Mouse (Mus musculus): Measurements from ENCODE around the gene Zfp53. TPM values are rescaled to one million over a fixed set of nuclear protein-coding genes. Genes with fewer than 3 reads are reported as not detected.

The Zfp53 gene
- polyA plus RNA-seq, 1 experiment from 2014 or later, result 3.5 TPM

DNA sequence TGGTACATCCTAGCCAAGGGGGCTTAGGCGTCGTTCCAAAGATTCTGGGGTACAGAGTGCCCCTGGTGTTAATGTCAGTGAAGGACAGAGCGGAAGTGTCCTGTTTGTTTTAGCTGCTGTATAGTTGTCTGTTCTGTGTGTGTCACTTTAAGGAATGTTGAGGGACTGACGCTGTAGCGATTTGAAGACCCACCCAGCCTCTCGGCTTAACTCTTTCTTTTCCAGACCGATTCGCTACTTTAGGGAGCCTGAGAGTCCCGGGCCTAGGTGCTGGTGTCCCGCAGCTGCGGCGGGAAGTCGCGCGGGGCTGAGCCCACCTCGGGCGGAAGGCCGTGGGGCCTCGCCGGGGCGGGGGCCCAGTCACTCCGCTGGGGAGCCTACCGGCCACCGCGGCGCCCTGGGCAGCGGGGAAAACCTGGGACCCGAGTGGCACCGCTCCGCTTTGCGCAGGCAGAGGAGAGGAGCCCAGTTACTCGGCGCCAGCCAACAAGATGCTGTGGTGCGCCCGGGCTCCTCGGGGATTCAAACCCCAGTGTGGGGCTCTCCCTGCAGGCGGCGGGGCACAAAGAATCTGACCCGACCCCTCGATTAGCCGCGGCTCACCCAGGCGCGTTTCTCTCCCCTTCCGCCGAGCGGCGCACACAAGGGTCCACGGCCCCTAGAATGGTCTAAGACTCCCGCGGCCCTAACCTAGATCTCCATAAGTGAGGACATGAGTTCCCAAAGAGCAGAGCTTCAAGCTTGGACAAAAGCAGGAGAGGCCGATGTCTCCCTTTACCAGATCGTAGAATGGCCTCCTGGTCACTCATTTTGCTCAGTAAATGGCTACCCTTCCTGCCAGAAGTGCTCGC lies 43.5 kb downstream of the Zfp53 start:
- peak; percentile 78 for ATAC-seq
- H3K27ac ChIP-seq (ENCODE audit: low read depth), result peak overlapping the region; percentile 93
- H3K9ac ChIP-seq (replicated peaks), result peak overlapping the region; percentile 94
- no peaks in the 10 kb centered on the region for H3K36me3 ChIP-seq (replicated peaks; ENCODE audit: insufficient read depth, low read length)
- H3K27me3 ChIP-seq (ENCODE audit: insufficient read depth, low read length), result no peaks in the 10 kb centered on the region
- TF ChIP-seq CTCF (IDR thresholded peaks at IDR 0.05; ENCODE audit: low read depth) (peak; percentile 42), EP300 (IDR thresholded peaks at IDR 0.05; ENCODE audit: low read depth) (no peak)
- peaks cover 26% of the 10 kb centered on the region for H3K4me1 ChIP-seq (ENCODE audit: insufficient read depth)
- WGBS (ENCODE audit: insufficient replicate concordance), result under 1% methylated on average over 54 of the region's 54 CpGs
- peak overlapping the region; percentile 70 for H3K4me3 ChIP-seq (ENCODE audit: low read depth, low read length)
- DNase-seq, result peak; percentile 68
- H3K4me2 ChIP-seq (ENCODE audit: low read depth, low read length), result peak overlapping the region; percentile 77
- H3K9me3 ChIP-seq (ENCODE audit: low read length), result no peaks in the 10 kb centered on the region

GRCm38 (mm10) chr17:21533961-21534360 lies 45.2 kb downstream of the Zfp53 start:
- Histone ChIP-seq H3K4me1 (ENCODE audit: insufficient read depth) (peaks cover 26% of the 10 kb centered on the region), H3K9ac (replicated peaks) (no peak overlapping the region), H3K4me3 (ENCODE audit: low read depth, low read length) (no peak overlapping the region), H3K27me3 (ENCODE audit: insufficient read depth, low read length) (no peaks in the 10 kb centered on the region), H3K9me3 (ENCODE audit: low read length) (no peaks in the 10 kb centered on the region), H3K27ac (ENCODE audit: low read depth) (0 out of 2 replicates have a peak overlapping the region, but pooled peaks have one; percentile 7), H3K36me3 (replicated peaks; ENCODE audit: insufficient read depth, low read length) (no peaks in the 10 kb centered on the region), H3K4me2 (ENCODE audit: low read depth, low read length) (no peak overlapping the region)
- 80% methylated on average over 1 of the region's 1 CpGs for WGBS (ENCODE audit: insufficient replicate concordance)
- TF ChIP-seq EP300 (IDR thresholded peaks at IDR 0.05; ENCODE audit: low read depth), result no peak
- TF ChIP-seq CTCF (IDR thresholded peaks at IDR 0.05; ENCODE audit: low read depth), result no peak
- ATAC-seq (no peak), DNase-seq (no peak)

- Histone ChIP-seq H3K9ac (replicated peaks) (no peak overlapping the region), H3K4me1 (ENCODE audit: insufficient read depth) (peaks cover 26% of the 10 kb centered on the region), H3K4me3 (ENCODE audit: low read depth, low read length) (no peak overlapping the region), H3K4me2 (ENCODE audit: low read depth, low read length) (peak overlapping the region; percentile 90), H3K36me3 (replicated peaks; ENCODE audit: insufficient read depth, low read length) (no peaks in the 10 kb centered on the region), H3K9me3 (ENCODE audit: low read length) (no peaks in the 10 kb centered on the region), H3K27ac (ENCODE audit: low read depth) (peak overlapping the region; percentile 69), H3K27me3 (ENCODE audit: insufficient read depth, low read length) (no peaks in the 10 kb centered on the region)
- TF ChIP-seq EP300 (IDR thresholded peaks at IDR 0.05; ENCODE audit: low read depth) (no peak), CTCF (IDR thresholded peaks at IDR 0.05; ENCODE audit: low read depth) (peak; percentile 87)
- WGBS (ENCODE audit: insufficient replicate concordance), result 9% methylated on average over 4 of the region's 4 CpGs
- ATAC-seq (peak; percentile 52), DNase-seq (no peak)
Measured at GRCm38 (mm10) chr17:21534460-21535095, 45.8 kb downstream of the Zfp53 start.

DNA sequence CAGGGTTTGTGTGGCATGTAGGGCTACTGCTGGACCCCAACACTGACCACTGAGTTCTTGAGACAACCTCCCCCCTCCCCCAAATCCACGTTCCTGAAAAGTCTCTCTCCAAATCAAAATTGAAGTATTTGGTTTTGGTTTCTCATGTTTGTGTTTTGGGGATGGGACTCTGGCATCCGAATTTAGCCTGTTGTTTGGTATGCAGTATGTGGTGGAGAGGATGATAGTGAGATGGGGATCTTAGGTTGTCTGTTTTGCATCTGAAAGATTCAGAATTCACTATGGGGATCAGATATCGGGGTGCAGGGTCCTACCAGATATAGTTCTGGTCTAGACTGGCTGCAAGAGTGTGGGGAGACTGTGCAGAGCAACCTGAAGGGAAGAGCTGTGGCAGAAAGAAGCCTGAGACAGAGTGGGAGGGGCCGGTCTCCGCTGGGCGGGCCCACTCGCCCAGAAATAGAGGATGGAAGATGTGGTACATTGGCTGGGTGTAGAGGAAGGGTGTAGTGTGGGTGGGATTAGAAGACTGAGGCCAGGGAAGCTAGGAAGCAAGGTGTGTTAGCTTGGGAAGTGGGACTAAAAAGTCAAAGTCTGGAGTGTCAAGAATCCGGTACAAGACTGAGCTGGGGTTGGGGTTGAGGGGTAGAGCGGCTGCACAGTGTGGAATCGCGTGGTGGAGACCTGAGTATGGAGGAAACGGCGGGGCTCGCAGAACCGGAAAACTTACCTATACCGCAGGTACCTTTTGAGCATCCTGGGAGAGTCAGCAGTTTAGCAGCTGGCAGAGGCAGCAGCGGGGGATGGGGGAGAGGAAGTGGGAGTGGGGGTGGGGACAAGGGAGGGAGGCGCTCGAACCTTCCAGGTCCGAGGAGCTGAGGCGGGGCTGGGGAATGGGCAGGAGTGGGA lies 46.6 kb downstream of the Zfp53 start, which contains the start of gene Zfp52:
TSS of gene Zfp52 (plus strand) at position 444 of the 906 bp plus-strand sequence.
- peaks cover 26% of the 10 kb centered on the region for H3K4me1 ChIP-seq (ENCODE audit: insufficient read depth)
- TF ChIP-seq EP300 (IDR thresholded peaks at IDR 0.05; ENCODE audit: low read depth) (no peak), CTCF (IDR thresholded peaks at IDR 0.05; ENCODE audit: low read depth) (no peak)

DNA sequence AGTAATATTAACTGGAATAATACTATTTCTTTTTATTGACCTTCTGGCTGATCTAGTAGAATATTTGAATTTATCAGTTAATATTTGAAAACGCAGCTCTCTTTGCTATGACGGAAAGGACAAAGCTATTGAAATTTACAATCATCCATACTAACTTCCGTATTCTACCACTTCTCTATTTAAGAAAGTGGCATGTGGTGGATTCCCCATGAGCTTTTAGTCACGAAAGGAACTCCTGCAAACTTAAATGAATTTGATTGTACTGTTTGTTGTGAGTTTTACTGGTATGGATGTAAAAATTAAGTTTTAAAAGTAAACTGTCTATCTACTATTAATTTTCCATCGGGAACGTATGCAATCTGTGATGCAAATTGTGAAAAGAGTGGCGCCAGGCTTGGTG lies 47.3 kb downstream of the Zfp53 start:
- Histone ChIP-seq H3K4me3 (ENCODE audit: low read depth, low read length) (peak overlapping the region; percentile 62), H3K4me1 (ENCODE audit: insufficient read depth) (peaks cover 26% of the 10 kb centered on the region), H3K4me2 (ENCODE audit: low read depth, low read length) (peak overlapping the region; percentile 90), H3K9ac (replicated peaks) (peak overlapping the region; percentile 68), H3K36me3 (replicated peaks; ENCODE audit: insufficient read depth, low read length) (no peaks in the 10 kb centered on the region), H3K9me3 (ENCODE audit: low read length) (no peaks in the 10 kb centered on the region), H3K27me3 (ENCODE audit: insufficient read depth, low read length) (no peaks in the 10 kb centered on the region), H3K27ac (ENCODE audit: low read depth) (peak overlapping the region; percentile 69; the same call in 1 of the 2 replicates)
- WGBS (ENCODE audit: insufficient replicate concordance), result 18% methylated on average over 7 of the region's 7 CpGs
- DNase-seq (no peak), ATAC-seq (no peak)
- TF ChIP-seq EP300 (IDR thresholded peaks at IDR 0.05; ENCODE audit: low read depth) (no peak), CTCF (IDR thresholded peaks at IDR 0.05; ENCODE audit: low read depth) (no peak)

More for the DNA sequence above, 46.6 kb downstream of the Zfp53 start, which contains the start of gene Zfp52:
- H3K36me3 ChIP-seq (replicated peaks; ENCODE audit: insufficient read depth, low read length), result no peaks in the 10 kb centered on the region
- H3K27me3 ChIP-seq (ENCODE audit: insufficient read depth, low read length), result no peaks in the 10 kb centered on the region
- peak; percentile 61 for DNase-seq
- H3K4me2 ChIP-seq (ENCODE audit: low read depth, low read length), result peak within 1 kb of the TSS; percentile 90
- peak within 1 kb of the TSS; percentile 69 for H3K27ac ChIP-seq (ENCODE audit: low read depth)
- peak; percentile 53 for ATAC-seq
- H3K9me3 ChIP-seq (ENCODE audit: low read length), result no peaks in the 10 kb centered on the region
- H3K9ac ChIP-seq (replicated peaks), result peak within 1 kb of the TSS; percentile 68
- H3K4me3 ChIP-seq (ENCODE audit: low read depth, low read length), result peak within 1 kb of the TSS; percentile 62
- WGBS (ENCODE audit: insufficient replicate concordance), result 2% methylated on average over 21 of the region's 21 CpGs
